Mouse (Mus musculus): Measurements from ENCODE around the gene Lrrc56. TPM values are rescaled to one million over a fixed set of nuclear protein-coding genes. Genes with fewer than 3 reads are reported as not detected.

Lrrc56 gene
- total RNA-seq (2021), result 1 to 10 TPM; 3.2 to 4.7 TPM

- peak; percentile 97 for DNase-seq (ENCODE audit: low spot score)
- intact Hi-C loops (cut with DNase I), result no loop called here
Observed at GRCm38 (mm10) chr7:141193948-141194347, at the start of gene Lrrc56, which contains the start of gene Hras. Lrrc56 (plus strand) TSS chr7:141194157. Hras (minus strand) TSS chr7:141194005.

GRCm38 (mm10) chr7:141144650-141145049 lies 49.3 kb upstream of the Lrrc56 start:
- intact Hi-C loops (cut with DNase I), result no loop called here
- DNase-seq (ENCODE audit: low spot score), result no peak

GRCm38 (mm10) chr7:141145403-141145802 lies 48.6 kb upstream of the Lrrc56 start:
- intact Hi-C loops (cut with DNase I), result no loop called here
- DNase-seq (ENCODE audit: low spot score), result no peak

- no peak for DNase-seq (ENCODE audit: low spot score)
- intact Hi-C loops (cut with DNase I), result no loop called here
Observed at GRCm38 (mm10) chr7:141146043-141146595, 47.8 kb upstream of the Lrrc56 start.

- DNase-seq (ENCODE audit: low spot score), result no peak
- intact Hi-C loops (cut with DNase I), result no loop called here
Observed at GRCm38 (mm10) chr7:141147044-141147443, 46.9 kb upstream of the Lrrc56 start.

GRCm38 (mm10) chr7:141148639-141149038 lies 45.3 kb upstream of the Lrrc56 start:
- intact Hi-C loops (cut with DNase I), result no loop called here
- DNase-seq (ENCODE audit: low spot score), result no peak

- intact Hi-C loops (cut with DNase I), result no loop called here
- DNase-seq (ENCODE audit: low spot score), result no peak
Observed at GRCm38 (mm10) chr7:141155362-141155761, 38.6 kb upstream of the Lrrc56 start.

- DNase-seq (ENCODE audit: low spot score), result no peak
Observed at GRCm38 (mm10) chr7:141164397-141164796, 29.6 kb upstream of the Lrrc56 start.

GRCm38 (mm10) chr7:141164850-141165249 lies 29.1 kb upstream of the Lrrc56 start:
- intact Hi-C loops (cut with DNase I), result no loop called here
- no peak for DNase-seq (ENCODE audit: low spot score)

More at GRCm38 (mm10) chr7:141164397-141164796, 29.6 kb upstream of the Lrrc56 start:
- intact Hi-C loops (cut with DNase I), result no loop called here

- DNase-seq (ENCODE audit: low spot score), result no peak
- intact Hi-C loops (cut with DNase I), result loop anchor here (2.0 kb wide), 1 partner anchor 45 kb away; the partner anchor contains the start of gene Ptdss2
Observed at GRCm38 (mm10) chr7:141167901-141168517, 25.9 kb upstream of the Lrrc56 start.

GRCm38 (mm10) chr7:141168518-141168953 lies 25.4 kb upstream of the Lrrc56 start:
- DNase-seq (ENCODE audit: low spot score), result peak; percentile 60
- intact Hi-C loops (cut with DNase I), result no loop called here

GRCm38 (mm10) chr7:141169300-141169699 lies 24.7 kb upstream of the Lrrc56 start:
- no peak for DNase-seq (ENCODE audit: low spot score)
- intact Hi-C loops (cut with DNase I), result no loop called here

GRCm38 (mm10) chr7:141169866-141170265 lies 24.1 kb upstream of the Lrrc56 start:
- no peak for DNase-seq (ENCODE audit: low spot score)
- intact Hi-C loops (cut with DNase I), result loop anchor here (5.0 kb wide), 1 partner anchor 213 kb away; the partner anchor contains the start of genes Gm45717 and Ifitm2

- intact Hi-C loops (cut with DNase I), result loop anchor here (5.0 kb wide), 1 partner anchor 215 kb away; the partner anchor contains the start of genes Gm45717 and Ifitm2
- peak; percentile 85 for DNase-seq (ENCODE audit: low spot score)
Observed at GRCm38 (mm10) chr7:141172116-141173006, 21.6 kb upstream of the Lrrc56 start, which contains the start of gene Rnh1. Rnh1 (minus strand) TSS chr7:141172857.

GRCm38 (mm10) chr7:141173323-141173850 lies 20.6 kb upstream of the Lrrc56 start:
- DNase-seq (ENCODE audit: low spot score), result no peak
- intact Hi-C loops (cut with DNase I), result loop anchor here (5.0 kb wide), 1 partner anchor 216 kb away; the partner anchor contains the start of genes Gm45717 and Ifitm2

- no peak for DNase-seq (ENCODE audit: low spot score)
- intact Hi-C loops (cut with DNase I), result loop anchor here (5.0 kb wide), 3 partner anchors 168 to 328 kb away; partner anchors contain the start of genes Odf3 and Scgb1c1
Observed at GRCm38 (mm10) chr7:141175068-141175467, 18.9 kb upstream of the Lrrc56 start.

GRCm38 (mm10) chr7:141176173-141176572 lies 17.8 kb upstream of the Lrrc56 start:
- intact Hi-C loops (cut with DNase I), result loop anchor here (1.0 to 5.0 kb wide), 6 partner anchors 84 to 329 kb away; partner anchors contain the start of genes Odf3 and Scgb1c1
- DNase-seq (ENCODE audit: low spot score), result peak; percentile 65

GRCm38 (mm10) chr7:141188194-141188593 lies 5.8 kb upstream of the Lrrc56 start:
- no peak for DNase-seq (ENCODE audit: low spot score)
- intact Hi-C loops (cut with DNase I), result no loop called here

- DNase-seq (ENCODE audit: low spot score), result no peak
- intact Hi-C loops (cut with DNase I), result no loop called here
Observed at GRCm38 (mm10) chr7:141188733-141189132, 5.2 kb upstream of the Lrrc56 start.

GRCm38 (mm10) chr7:141190220-141190619 lies 3.7 kb upstream of the Lrrc56 start:
- DNase-seq (ENCODE audit: low spot score), result no peak
- intact Hi-C loops (cut with DNase I), result no loop called here

Data from heart, postnatal 25 days (tissue).